In genomic region chr14:76528641-76529040, GRCm38 (mm10) we compare ENCODE assay signal across 9 mouse cellular contexts. TPM values are rescaled to one million over a fixed set of nuclear protein-coding genes. Genes with fewer than 3 reads are reported as not detected.
DNase-seq lines count a peak whose midpoint lies in the region; ATAC-seq and TF ChIP-seq lines count a peak whose summit lies in the region.
"Had no signal": no experiment of that assay in that cellular context is flagged by ENCODE, and none has a peak within 500 bp of the region (broad histone marks: within the 10 kb centered on the region; RNA-seq: fewer than 3 reads in every experiment).

No protein-coding gene starts in this region.

- peaks cover 45% of the 10 kb centered on the region for H3K4me1 ChIP-seq in hindbrain, embryonic 10.5 days (replicated peaks)
- H3K4me1 ChIP-seq in hindbrain, postnatal 0 days (ENCODE audit: insufficient read depth, low read length), result no peaks in the 10 kb centered on the region
- H3K4me1 ChIP-seq in testis, adult 2 months (ENCODE audit: control insufficient read depth, insufficient read depth, low read length), result peaks cover 19% of the 10 kb centered on the region
- peaks cover 10% of the 10 kb centered on the region for H3K4me1 ChIP-seq in heart, embryonic 16.5 days (ENCODE audit: control insufficient read depth, insufficient read depth, low read length)
- H3K4me1 ChIP-seq in cerebellum, adult 2 months (ENCODE audit: control insufficient read depth, insufficient read depth, low read length), result peaks cover 10% of the 10 kb centered on the region

- H3K4me2 ChIP-seq in hindbrain, postnatal 0 days (ENCODE audit: low read depth, low read length), result no peak overlapping the region
- no peak overlapping the region for H3K4me2 ChIP-seq in heart, embryonic 16.5 days (ENCODE audit: low read depth, low read length)

- H3K9me3 ChIP-seq in hindbrain, embryonic 10.5 days, result no peaks in the 10 kb centered on the region
- no peaks in the 10 kb centered on the region for H3K9me3 ChIP-seq in hindbrain, postnatal 0 days (ENCODE audit: low read length)
- H3K9me3 ChIP-seq in heart, embryonic 16.5 days (replicated peaks; ENCODE audit: control insufficient read depth, low read length), result no peaks in the 10 kb centered on the region

- TF ChIP-seq CTCF in hindbrain, postnatal 0 days (IDR thresholded peaks at IDR 0.05; ENCODE audit: low read depth), result no peak
- no peak for TF ChIP-seq CTCF in testis, adult 2 months (IDR thresholded peaks at IDR 0.05; ENCODE audit: control insufficient read depth, insufficient read depth, insufficient replicate concordance, low read depth, low read length)
- no peak for TF ChIP-seq CTCF in cerebellum, adult 2 months (IDR thresholded peaks at IDR 0.05; ENCODE audit: borderline replicate concordance, insufficient read depth, low read depth, low read length)

- no peaks in the 10 kb centered on the region for H3K36me3 ChIP-seq in hindbrain, embryonic 10.5 days
- no peaks in the 10 kb centered on the region for H3K36me3 ChIP-seq in hindbrain, postnatal 0 days (ENCODE audit: insufficient read depth, low read length)
- H3K36me3 ChIP-seq in testis, adult 2 months (ENCODE audit: control insufficient read depth, insufficient read depth, low read length), result no peaks in the 10 kb centered on the region
- no peaks in the 10 kb centered on the region for H3K36me3 ChIP-seq in heart, embryonic 16.5 days (ENCODE audit: control insufficient read depth, insufficient read depth)

- H3K27ac ChIP-seq in hindbrain, embryonic 10.5 days, result peak overlapping the region; percentile 79
- no peak overlapping the region for H3K27ac ChIP-seq in hindbrain, postnatal 0 days
- peak overlapping the region; percentile 66 for H3K27ac ChIP-seq in testis, adult 2 months (ENCODE audit: control insufficient read depth, insufficient read depth, low read depth, low read length)
- H3K27ac ChIP-seq in heart, embryonic 16.5 days (ENCODE audit: low read length), result peak overlapping the region; percentile 28; the same call in 1 of the 2 replicates
- no peak overlapping the region for H3K27ac ChIP-seq in cerebellum, adult 2 months (ENCODE audit: insufficient read depth, low read length)

- no peak overlapping the region for H3K9ac ChIP-seq in hindbrain, postnatal 0 days (replicated peaks; ENCODE audit: low read length)
- no peak overlapping the region for H3K9ac ChIP-seq in heart, embryonic 16.5 days (ENCODE audit: low read length)

- ATAC-seq in hindbrain, postnatal 0 days, result no peak
- no peak for ATAC-seq in heart, embryonic 16.5 days (replicated peaks; ENCODE audit: extremely low read depth, insufficient read depth, low FRiP score)
- no peak for ATAC-seq in monocyte, adult 5-6 weeks (replicated peaks; ENCODE audit: insufficient number of reproducible peaks, low FRiP score, low TSS enrichment, poor library complexity, severe bottlenecking)

- 46% methylated on average over 5 of the region's 5 CpGs for WGBS in hindbrain, embryonic 10.5 days
- 29% methylated on average over 5 of the region's 5 CpGs for WGBS in hindbrain, postnatal 0 days
- 27% methylated on average over 5 of the region's 5 CpGs for WGBS in heart, embryonic 16.5 days
- 29% methylated on average over 5 of the region's 5 CpGs for WGBS in cerebellum, adult 2 months

- TF ChIP-seq POLR2A in testis, adult 2 months (IDR thresholded peaks at IDR 0.05; ENCODE audit: control insufficient read depth, low read depth, low read length), result no peak
- TF ChIP-seq POLR2A in cerebellum, adult 2 months (IDR thresholded peaks at IDR 0.05; ENCODE audit: borderline replicate concordance, insufficient read depth, low read length), result no peak

- peak; percentile 36 for DNase-seq in hindbrain, embryonic 10.5 days (ENCODE audit: low spot score)
- no peak for DNase-seq in hindbrain, postnatal 0 days (ENCODE audit: low spot score)
- no peak for DNase-seq in testis, postnatal 10 days (ENCODE audit: low spot score)
- DNase-seq in cerebellum, adult 2 months, result no peak
- no peak for DNase-seq in cerebellum, adult 9-10 months
- DNase-seq: cerebellum, adult 8-10 months had no signal

- H3K27me3 ChIP-seq in hindbrain, embryonic 10.5 days (ENCODE audit: insufficient read depth, poor library complexity, severe bottlenecking), result no peaks in the 10 kb centered on the region
- H3K27me3 ChIP-seq in hindbrain, postnatal 0 days (ENCODE audit: insufficient read depth, low read length), result no peaks in the 10 kb centered on the region
- H3K27me3 ChIP-seq in testis, adult 2 months (ENCODE audit: control insufficient read depth, insufficient read depth, low read length), result no peaks in the 10 kb centered on the region
- H3K27me3 ChIP-seq in heart, embryonic 16.5 days (ENCODE audit: control insufficient read depth, insufficient read depth, low read length), result no peaks in the 10 kb centered on the region
- no peaks in the 10 kb centered on the region for H3K27me3 ChIP-seq in cerebellum, adult 2 months (ENCODE audit: control insufficient read depth, insufficient read depth, low read length)

- no peak overlapping the region for H3K4me3 ChIP-seq in hindbrain, embryonic 10.5 days
- no peak overlapping the region for H3K4me3 ChIP-seq in hindbrain, postnatal 0 days (ENCODE audit: low read length)
- H3K4me3 ChIP-seq in testis, adult 2 months (ENCODE audit: control insufficient read depth, low read depth, low read length), result no peak overlapping the region
- H3K4me3 ChIP-seq in heart, embryonic 16.5 days (ENCODE audit: low read length), result no peak overlapping the region
- no peak overlapping the region for H3K4me3 ChIP-seq in cerebellum, adult 2 months (replicated peaks; ENCODE audit: insufficient read depth, low read depth, low read length)

RNA-seq across cellular contexts. Expression of gene Serp2, which starts 28.0 kb away (rescaled TPM):
- 26.3 and 43.3 TPM in 2 replicates for polyA plus RNA-seq in hindbrain, embryonic 10.5 days (2016; fragmentation: Nextera tagmentation; extraction: Ambion mirVana)
- total RNA-seq in hindbrain, postnatal 0 days (2014; rRNA removed), result 125 and 187 TPM in 2 replicates
- 243 and 245 TPM in 2 replicates for polyA plus RNA-seq in hindbrain, postnatal 0 days (2015; fragmentation: Nextera tagmentation; extraction: Ambion mirVana)
- polyA plus RNA-seq in testis, adult 2 months (2012; rRNA removed), result 73.8 and 80.3 TPM in 2 replicates
- 5.5 and 6.3 TPM in 2 replicates for polyA plus RNA-seq in heart, embryonic 16.5 days (2015; fragmentation: Nextera tagmentation; extraction: Ambion mirVana)
- 173 and 177 TPM in 2 replicates for polyA plus RNA-seq in cerebellum, adult 2 months (2012; rRNA removed)
- total RNA-seq in monocyte, adult 5-6 weeks (2017), result 8.2 TPM in 1 of 3 replicates, not detected in the others

Comparison
In these comparisons a context has a peak if more than half of its experiments do, and no peak if none do; other contexts are left out.
1. H3K27ac ChIP-seq: peak in hindbrain, embryonic 10.5 days (single experiment), testis, adult 2 months (single experiment) and heart, embryonic 16.5 days (single experiment); none in hindbrain, postnatal 0 days (single experiment) and cerebellum, adult 2 months (single experiment).